Mouse (Mus musculus) testis, adult 2 months (tissue): ENCODE data around the gene Arfgef2.

Source experiments
- CTCF ChIP-seq: fragments of 200-500 bp; IDR thresholded peaks from 2 replicates; pipeline ENCODE4 v1.5.1; 2012; ENCODE audit warnings: low read depth, mild to moderate bottlenecking, inconsistent platforms, low read length, moderate library complexity; ENCODE audit not compliant: control insufficient read depth, insufficient read depth, insufficient replicate concordance
- POLR2A ChIP-seq: fragments of 200-500 bp; IDR thresholded peaks from 2 replicates; pipeline ENCODE4 v1.6.1; 2012; ENCODE audit warnings: low read depth, mild to moderate bottlenecking, inconsistent platforms, low read length, moderate library complexity; ENCODE audit not compliant: control insufficient read depth

- TF ChIP-seq CTCF (no peak), POLR2A (no peak)
These were observed 25.4 kb upstream of the Arfgef2 start for GRCm38 (mm10) chr2:166779956-166780355.
